Mouse (Mus musculus) large intestine, adult 2 months (tissue): ENCODE results near the gene Vmn2r63. TPM values are rescaled to one million over a fixed set of nuclear protein-coding genes. Genes with fewer than 3 reads are reported as not detected.
"Not testable (repeated sequence)": the region's sequence is repeated elsewhere in the genome, so short reads cannot be mapped to it uniquely, and the experiment has no call there.

ENCODE experiments used
- DNase-seq: peaks from one replicate; pipeline ENCODE4 v3.0.0-alpha.2; 2012; ENCODE audit warnings: low read depth, low spot score
- WGBS: fragments of 180-500 bp; shearing (Covaris S2); methylation state at CpG from one replicate; pipeline ENCODE4 v1.1.7; 2018; 5-methylcytosine and 5-hydroxymethylcytosine counted together
- polyA plus RNA-seq: library from polyadenylated mRNA; depleted of rRNA; stranded (reverse); fragments of >200 nt; gene quantifications from 2 replicates; pipeline ENCODE4 v1.2.3, GENCODE M21; 2012; rRNA removed

Gene Vmn2r63
- not detected in 2 replicates for polyA plus RNA-seq

GRCm38 (mm10) chr7:42933722-42934121, at the start of gene Vmn2r63:
TSS of gene Vmn2r63 (minus strand) at chr7:42933822.
- DNase-seq, result not testable (repeated sequence)

GRCm38 (mm10) chr7:42980739-42981138, 47.1 kb upstream of the Vmn2r63 start:
- 90% methylated on average over 10 of the region's 10 CpGs for WGBS
- DNase-seq, result no peak

- WGBS, result 75% methylated on average over 11 of the region's 11 CpGs
- no peak for DNase-seq
Measured at GRCm38 (mm10) chr7:42980098-42980497, 46.5 kb upstream of the Vmn2r63 start.

GRCm38 (mm10) chr7:42965246-42965645, 31.6 kb upstream of the Vmn2r63 start:
- 64% methylated on average over 9 of the region's 9 CpGs for WGBS
- DNase-seq, result no peak

GRCm38 (mm10) chr7:42898067-42898466, 35.6 kb downstream of the Vmn2r63 start:
- not testable (repeated sequence) for DNase-seq
- 88% methylated on average over 2 of the region's 2 CpGs for WGBS

GRCm38 (mm10) chr7:42878090-42878489, 55.5 kb downstream of the Vmn2r63 start:
- 45% methylated on average over 23 of the region's 23 CpGs for WGBS
- DNase-seq, result no peak

GRCm38 (mm10) chr7:42866801-42867458, 66.7 kb downstream of the Vmn2r63 start, which contains the start of gene Gm2381:
TSS of gene Gm2381 (minus strand) at chr7:42867234.
- not testable (repeated sequence) for DNase-seq
- WGBS, result 81% methylated on average over 8 of the region's 8 CpGs

Other genes starting within 250 kb of the Vmn2r63 start
- gene Zfp975, start 241.1 kb downstream of the Vmn2r63 start, polyA plus RNA-seq, result 0.37 and 0.41 TPM in 2 replicates
- not detected in 2 replicates for gene Gm17067, start 206.8 kb downstream of the Vmn2r63 start, polyA plus RNA-seq
- gene Vmn2r62, start 140.3 kb downstream of the Vmn2r63 start, polyA plus RNA-seq, result not detected in 2 replicates
- not detected in 2 replicates for gene Gm2381, start 66.6 kb downstream of the Vmn2r63 start, polyA plus RNA-seq
- gene Gm9268, start 84.9 kb upstream of the Vmn2r63 start, polyA plus RNA-seq, result not detected in 2 replicates
- not detected in 2 replicates for gene Zfp936, start 180.4 kb upstream of the Vmn2r63 start, polyA plus RNA-seq